Mouse (Mus musculus) forebrain, embryonic 11.5 days (tissue): ENCODE data around the gene Fndc8. TPM values are rescaled to one million over a fixed set of nuclear protein-coding genes. Genes with fewer than 3 reads are reported as not detected.
"Not testable (repeated sequence)": the region's sequence is repeated elsewhere in the genome, so short reads cannot be mapped to it uniquely, and the experiment has no call there.

Source experiments
- ATAC-seq: fragments of 200-750 bp; cut with Nextera tagmentation; replicated peaks from 2 replicates; pipeline ENCODE4 v1.8.0; 2017; ENCODE audit warnings: moderate TSS enrichment; ENCODE audit not compliant: low FRiP score
- DNase-seq: peaks from one replicate; pipeline ENCODE4 v3.0.0-alpha.2; 2017; ENCODE audit warnings: low spot score
- H3K27ac ChIP-seq: fragments of 300-500 bp; sonication (generic); 2 replicates; pipeline ENCODE4 v1.5.1; 2014; ENCODE audit warnings: low read depth, low read length
- H3K27me3 ChIP-seq: fragments of 300-500 bp; sonication (generic); 2 replicates; pipeline ENCODE4 v1.6.1; 2014; ENCODE audit warnings: mild to moderate bottlenecking, low read length, mixed read lengths; ENCODE audit not compliant: control insufficient read depth, insufficient read depth
- H3K36me3 ChIP-seq: fragments of 300-500 bp; sonication (generic); 2 replicates; pipeline ENCODE4 v1.6.1; 2014; ENCODE audit warnings: mild to moderate bottlenecking, low read length, moderate library complexity, mixed read lengths; ENCODE audit not compliant: control insufficient read depth, insufficient read depth
- H3K4me1 ChIP-seq: fragments of 300-500 bp; sonication (generic); replicated peaks from 2 replicates; pipeline ENCODE4 v1.6.1; 2014; ENCODE audit warnings: low read length, mixed read lengths; ENCODE audit not compliant: control insufficient read depth, insufficient read depth
- H3K4me2 ChIP-seq: fragments of 300-500 bp; sonication (generic); 2 replicates; pipeline ENCODE4 v1.6.1; 2014; ENCODE audit warnings: low read depth, mild to moderate bottlenecking, low read length, moderate library complexity, mixed read lengths; ENCODE audit not compliant: severe bottlenecking
- H3K4me3 ChIP-seq: fragments of 300-500 bp; sonication (generic); 2 replicates; pipeline ENCODE4 v1.5.1; 2014; ENCODE audit warnings: low read depth, low read length
- H3K9ac ChIP-seq: fragments of 300-500 bp; sonication (generic); 2 replicates; pipeline ENCODE4 v1.6.1; 2014; ENCODE audit warnings: low read length
- H3K9me3 ChIP-seq: fragments of 300-500 bp; sonication (generic); 2 replicates; pipeline ENCODE4 v1.6.1; 2016; ENCODE audit warnings: low read length, mixed read lengths; ENCODE audit not compliant: control insufficient read depth
- WGBS: fragments of 180-500 bp; shearing (Covaris S2); extraction: QIAGEN DNeasy Blood & Tissue Kit; methylation state at CpG from one replicate; pipeline ENCODE4 v1.1.7; 2014; 5-methylcytosine and 5-hydroxymethylcytosine counted together
- polyA plus RNA-seq: library from polyadenylated mRNA; unstranded; fragments of >200 nt; fragmentation: Nextera tagmentation; extraction: Ambion mirVana; gene quantifications from 2 replicates; pipeline ENCODE4 v1.2.1, GENCODE M21; 2014

Gene Fndc8
- polyA plus RNA-seq, 1 experiment from 2014 or later: 0.44 TPM

DNA sequence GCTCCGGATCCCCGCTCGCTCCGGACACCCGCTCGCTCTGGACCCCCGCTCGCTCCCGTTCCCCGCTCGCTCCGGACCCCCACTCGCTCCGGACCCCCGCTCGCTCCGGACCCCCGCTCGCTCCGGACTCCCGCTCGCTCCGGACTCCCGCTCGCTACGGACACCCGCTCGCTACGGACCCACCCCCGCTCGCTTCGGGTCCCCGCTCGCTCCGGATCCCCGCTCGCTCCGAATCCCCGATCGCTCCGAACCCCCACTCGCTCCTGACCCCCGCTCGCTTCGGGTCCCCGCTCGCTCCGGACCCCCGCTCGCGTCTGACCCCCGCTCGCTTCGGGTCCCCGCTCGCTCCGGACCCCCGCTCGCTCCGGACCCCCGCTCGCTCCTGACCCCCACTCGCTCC, 39.2 kb downstream of the Fndc8 start:
- Histone ChIP-seq H3K4me2 (peak overlapping the region; percentile 96), H3K9ac (peak overlapping the region; percentile 37; the same call in 1 of the 2 replicates), H3K4me3 (peak overlapping the region; percentile 45), H3K27me3 (peaks cover 48% of the 10 kb centered on the region)
- ATAC-seq, H3K4me1 ChIP-seq, H3K36me3 ChIP-seq, H3K27ac ChIP-seq, DNase-seq, H3K9me3 ChIP-seq: not testable (repeated sequence)
- WGBS: 1% methylated on average over 60 of the region's 63 CpGs

DNA sequence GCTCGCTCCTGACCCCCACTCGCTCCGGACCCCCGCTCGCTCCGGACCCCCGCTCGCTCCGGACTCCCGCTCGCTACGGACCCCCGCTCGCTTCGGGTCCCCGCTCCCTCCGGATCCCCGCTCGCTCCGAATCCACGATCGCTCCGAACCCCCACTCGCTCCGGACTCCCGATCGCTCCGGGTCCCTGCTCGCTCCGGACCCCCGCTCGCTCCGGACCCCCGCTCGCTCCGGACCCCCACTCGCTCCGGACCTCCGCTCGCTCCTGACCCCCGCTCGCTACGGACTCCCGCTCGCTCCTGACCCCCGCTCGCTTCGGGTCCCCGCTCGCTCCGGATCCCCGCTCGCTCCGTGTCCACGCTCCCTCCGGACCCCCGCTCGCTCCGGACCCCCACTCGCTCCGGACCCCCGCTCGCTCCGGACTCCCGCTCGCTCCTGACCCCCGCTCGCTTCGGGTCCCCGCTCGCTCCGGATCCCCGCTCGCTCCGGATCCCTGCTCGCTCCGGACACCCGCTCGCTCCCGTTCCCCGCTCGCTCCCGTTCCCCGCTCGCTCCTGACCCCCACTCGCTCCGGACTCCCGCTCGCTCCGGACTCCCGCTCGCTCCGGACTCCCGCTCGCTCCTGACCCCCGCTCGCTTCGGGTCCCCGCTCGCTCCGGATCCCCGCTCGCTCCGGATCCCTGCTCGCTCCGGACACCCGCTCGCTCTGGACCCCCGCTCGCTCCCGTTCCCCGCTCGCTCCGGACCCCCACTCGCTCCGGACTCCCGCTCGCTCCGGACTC, 39.9 kb downstream of the Fndc8 start:
- not testable (repeated sequence) for ATAC-seq, DNase-seq
- WGBS: under 1% methylated on average over 118 of the region's 119 CpGs

DNA sequence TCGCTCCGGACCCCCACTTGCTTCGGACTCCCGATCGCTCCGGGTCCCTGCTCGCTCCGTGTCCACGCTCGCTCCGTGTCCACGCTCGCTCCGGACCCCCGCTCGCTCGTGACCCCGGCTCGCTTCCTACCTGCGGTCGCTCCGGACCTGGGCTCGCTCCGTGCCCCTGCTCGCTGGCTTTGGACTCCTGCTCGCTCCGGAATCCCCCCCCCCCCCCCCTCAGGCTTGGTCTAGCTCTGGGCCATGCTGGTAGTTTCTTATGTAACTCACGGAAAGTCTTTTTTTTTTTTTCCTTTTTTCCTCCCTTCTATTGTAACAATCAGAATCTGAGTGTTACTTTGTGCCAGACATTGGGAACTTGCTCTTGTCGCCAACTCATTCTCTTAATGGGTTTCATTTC, 41.3 kb downstream of the Fndc8 start:
- DNase-seq (no peak), ATAC-seq (no peak)
- peak overlapping the region; percentile 45 for H3K4me3 ChIP-seq
- H3K4me1 ChIP-seq: no peaks in the 10 kb centered on the region; the same call in 1 of the 2 replicates
- H3K4me2 ChIP-seq: peak overlapping the region; percentile 96
- H3K27ac ChIP-seq: no peak overlapping the region
- no peaks in the 10 kb centered on the region for H3K36me3 ChIP-seq
- no peaks in the 10 kb centered on the region for H3K9me3 ChIP-seq
- 2% methylated on average over 29 of the region's 29 CpGs for WGBS
- H3K27me3 ChIP-seq: peaks cover 45% of the 10 kb centered on the region
- peak overlapping the region; percentile 35 for H3K9ac ChIP-seq

More for the DNA sequence above, 39.9 kb downstream of the Fndc8 start:
- not testable (repeated sequence) for H3K36me3 ChIP-seq, H3K9me3 ChIP-seq, H3K4me1 ChIP-seq, H3K27ac ChIP-seq
- Histone ChIP-seq H3K4me2 (peak overlapping the region; percentile 96), H3K27me3 (peaks cover 48% of the 10 kb centered on the region), H3K4me3 (peak overlapping the region; percentile 45), H3K9ac (peak overlapping the region; percentile 37; the same call in 1 of the 2 replicates)

DNA sequence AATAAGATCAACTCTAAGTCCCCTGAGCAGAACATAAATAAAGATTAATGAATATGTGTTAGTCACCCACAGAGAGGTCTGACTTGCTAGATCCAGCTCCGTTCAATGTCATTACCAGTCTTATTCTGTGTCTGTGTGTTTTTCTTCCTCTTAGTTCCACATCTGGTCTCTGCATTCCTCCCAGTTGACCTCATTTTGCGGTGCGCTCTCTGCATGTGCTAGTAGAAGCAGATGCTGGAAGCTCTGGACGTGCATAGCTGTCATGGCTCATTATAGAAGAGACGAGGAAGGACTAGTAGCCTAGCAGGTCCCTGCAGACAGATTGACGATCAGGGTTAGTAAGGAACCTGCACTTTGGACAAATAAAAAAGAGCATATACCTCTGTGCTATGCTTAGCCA, 51.4 kb downstream of the Fndc8 start:
- ATAC-seq: no peak
- H3K9me3 ChIP-seq: no peaks in the 10 kb centered on the region
- no peaks in the 10 kb centered on the region for H3K27me3 ChIP-seq

DNA sequence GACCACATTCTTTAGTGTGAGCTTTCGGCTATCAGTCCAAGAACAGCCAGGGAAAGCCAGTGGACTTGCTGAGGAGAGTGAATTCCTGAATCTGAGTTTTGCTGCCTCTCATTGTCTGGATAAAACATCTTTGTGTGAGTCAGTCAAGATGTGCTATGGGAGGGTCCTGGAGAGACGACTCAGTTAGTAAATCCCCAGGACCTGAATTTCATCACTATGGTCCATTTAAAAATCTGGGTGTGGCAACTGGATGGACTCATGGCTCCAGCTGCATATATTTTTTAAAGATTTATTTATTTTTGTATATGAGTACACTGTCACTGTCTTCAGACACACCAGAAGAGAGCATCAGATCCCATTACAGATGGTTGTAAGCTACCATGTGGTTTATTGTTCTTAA, 53.7 kb downstream of the Fndc8 start:
- Histone ChIP-seq H3K27ac (no peak overlapping the region), H3K9me3 (no peaks in the 10 kb centered on the region), H3K4me2 (no peak overlapping the region), H3K36me3 (no peaks in the 10 kb centered on the region), H3K4me1 (no peaks in the 10 kb centered on the region), H3K9ac (no peak overlapping the region), H3K27me3 (peaks cover 6% of the 10 kb centered on the region), H3K4me3 (no peak overlapping the region)
- WGBS: 63% methylated on average over 2 of the region's 2 CpGs
- DNase-seq: no peak
- ATAC-seq: no peak

More for the DNA sequence above, 51.4 kb downstream of the Fndc8 start:
- H3K4me2 ChIP-seq: no peak overlapping the region
- DNase-seq: no peak
- no peak overlapping the region for H3K4me3 ChIP-seq
- H3K27ac ChIP-seq: no peak overlapping the region
- H3K36me3 ChIP-seq: no peaks in the 10 kb centered on the region
- H3K9ac ChIP-seq: no peak overlapping the region
- WGBS: 68% methylated on average over 6 of the region's 6 CpGs
- no peaks in the 10 kb centered on the region for H3K4me1 ChIP-seq

DNA sequence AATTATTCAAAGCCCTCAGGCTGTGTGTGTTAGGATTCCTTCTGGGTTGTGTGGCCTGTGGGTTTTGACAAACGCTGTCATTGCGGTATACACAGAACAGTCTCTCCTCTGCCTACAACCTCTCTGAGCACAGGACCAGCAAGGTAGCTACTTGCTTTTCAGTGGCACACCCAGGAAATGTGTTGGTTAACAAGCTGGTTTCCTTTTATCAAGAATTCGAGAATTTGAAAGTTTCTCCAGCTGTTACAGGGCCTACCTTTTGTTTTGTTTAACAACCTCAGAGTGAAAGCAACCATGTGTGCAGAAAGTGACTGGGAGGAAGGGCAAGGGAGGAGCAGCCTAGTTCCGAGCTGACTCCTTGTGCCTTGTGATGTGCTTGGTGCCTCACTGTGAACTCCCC, 55.5 kb downstream of the Fndc8 start:
- 45% methylated on average over 4 of the region's 4 CpGs for WGBS
- no peak for DNase-seq
- no peaks in the 10 kb centered on the region for H3K36me3 ChIP-seq
- H3K27ac ChIP-seq: no peak overlapping the region
- H3K4me1 ChIP-seq: no peaks in the 10 kb centered on the region
- no peak overlapping the region for H3K4me3 ChIP-seq
- no peaks in the 10 kb centered on the region for H3K9me3 ChIP-seq
- no peak for ATAC-seq
- H3K4me2 ChIP-seq: no peak overlapping the region
- no peak overlapping the region for H3K9ac ChIP-seq
- peaks cover 22% of the 10 kb centered on the region for H3K27me3 ChIP-seq

DNA sequence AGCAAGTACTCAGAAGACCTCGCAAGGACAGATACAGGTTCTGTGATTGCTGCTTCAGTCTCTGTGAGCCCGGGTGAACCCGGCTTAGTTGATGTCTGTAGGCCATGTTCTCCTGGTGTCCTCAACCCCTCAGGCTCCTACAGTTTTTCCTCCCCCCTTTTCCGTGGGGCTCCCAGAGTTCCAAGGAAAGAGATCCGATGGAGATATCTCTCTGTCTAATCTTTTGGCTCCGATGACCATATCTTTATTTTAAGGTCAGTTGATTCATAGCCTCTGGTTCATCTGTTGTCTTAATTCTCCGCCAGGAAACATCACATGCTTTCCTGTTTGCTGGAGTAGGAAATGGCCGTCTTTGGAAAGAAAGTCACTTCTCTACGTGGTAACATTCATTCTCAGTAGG, 57.1 kb downstream of the Fndc8 start:
- H3K27me3 ChIP-seq: peaks cover 24% of the 10 kb centered on the region
- WGBS: 84% methylated on average over 9 of the region's 9 CpGs

More for the DNA sequence above, 57.1 kb downstream of the Fndc8 start:
- no peak overlapping the region for H3K9ac ChIP-seq
- H3K27ac ChIP-seq: no peak overlapping the region
- H3K9me3 ChIP-seq: no peaks in the 10 kb centered on the region
- H3K36me3 ChIP-seq: no peaks in the 10 kb centered on the region
- no peak for ATAC-seq
- no peaks in the 10 kb centered on the region for H3K4me1 ChIP-seq
- H3K4me2 ChIP-seq: no peak overlapping the region
- no peak for DNase-seq
- H3K4me3 ChIP-seq: no peak overlapping the region
